Mouse (Mus musculus) midbrain, postnatal 0 days (tissue): ENCODE measurements around the gene 1700025G04Rik. TPM values are rescaled to one million over a fixed set of nuclear protein-coding genes. Genes with fewer than 3 reads are reported as not detected.

Experiments
- ATAC-seq: fragments of 200-750 bp; cut with Nextera tagmentation; 2 replicates; pipeline ENCODE4 v1.8.0; 2017; ENCODE audit warnings: moderate number of reproducible peaks, mild to moderate bottlenecking, moderate TSS enrichment, moderate library complexity; ENCODE audit not compliant: low FRiP score
- DNase-seq: peaks from one replicate; pipeline ENCODE4 v3.0.0-alpha.2; 2015; ENCODE audit warnings: low spot score
- H3K27ac ChIP-seq: fragments of 300-500 bp; sonication (generic); 2 replicates; pipeline ENCODE4 v1.5.1; 2014; ENCODE audit warnings: low read depth, mild to moderate bottlenecking, low read length, mixed read lengths
- H3K27me3 ChIP-seq: fragments of 300-500 bp; sonication (generic); 2 replicates; pipeline ENCODE4 v1.6.1; 2014; ENCODE audit warnings: low read length, control low read depth, mixed read lengths; ENCODE audit not compliant: insufficient read depth
- H3K36me3 ChIP-seq: fragments of 300-500 bp; sonication (generic); 2 replicates; pipeline ENCODE4 v1.6.1; 2014; ENCODE audit warnings: low read length, control low read depth, mixed read lengths; ENCODE audit not compliant: insufficient read depth
- H3K4me1 ChIP-seq: fragments of 300-500 bp; sonication (generic); 2 replicates; pipeline ENCODE4 v1.6.1; 2014; ENCODE audit warnings: mild to moderate bottlenecking, control low read depth, antibody characterized with exemption, low read length, mixed read lengths; ENCODE audit not compliant: insufficient read depth
- H3K4me2 ChIP-seq: fragments of 300-500 bp; sonication (generic); 2 replicates; pipeline ENCODE4 v1.6.1; 2014; ENCODE audit warnings: low read depth, mild to moderate bottlenecking, low read length, mixed read lengths; ENCODE audit not compliant: poor library complexity, severe bottlenecking
- H3K4me3 ChIP-seq: fragments of 300-500 bp; sonication (generic); 2 replicates; pipeline ENCODE4 v1.5.1; 2014; ENCODE audit warnings: low read depth, mild to moderate bottlenecking, low read length, moderate library complexity
- H3K9ac ChIP-seq: fragments of 300-500 bp; sonication (generic); replicated peaks from 2 replicates; pipeline ENCODE4 v1.6.1; 2014; ENCODE audit warnings: mild to moderate bottlenecking, low read length, moderate library complexity, mixed read lengths; ENCODE audit not compliant: poor library complexity, severe bottlenecking
- H3K9me3 ChIP-seq: fragments of 300-500 bp; sonication (generic); 2 replicates; pipeline ENCODE4 v1.6.1; 2016; ENCODE audit warnings: low read length, control low read depth
- CTCF ChIP-seq: IDR thresholded peaks from 2 replicates; pipeline ENCODE4 v1.5.1; 2016; ENCODE audit warnings: antibody characterized with exemption, mild to moderate bottlenecking
- WGBS: fragments of 180-500 bp; shearing (Covaris S2); extraction: QIAGEN DNeasy Blood & Tissue Kit; methylation state at CpG from one replicate; pipeline ENCODE4 v1.1.7; 2014; 5-methylcytosine and 5-hydroxymethylcytosine counted together
- polyA plus RNA-seq: library from polyadenylated mRNA; unstranded; fragments of >200 nt; fragmentation: Nextera tagmentation; extraction: Ambion mirVana; gene quantifications from 2 replicates; pipeline ENCODE4 v1.2.1, GENCODE M21; 2015
- total RNA-seq: library from RNA; depleted of rRNA; stranded (reverse); fragments of >200 nt; gene quantifications from 2 replicates; pipeline ENCODE4 v1.2.3, GENCODE M21; 2014

The 1700025G04Rik gene
- total and polyA plus RNA-seq, 2 experiments from 2014 or later: 22.6 to 24.0 TPM

DNA sequence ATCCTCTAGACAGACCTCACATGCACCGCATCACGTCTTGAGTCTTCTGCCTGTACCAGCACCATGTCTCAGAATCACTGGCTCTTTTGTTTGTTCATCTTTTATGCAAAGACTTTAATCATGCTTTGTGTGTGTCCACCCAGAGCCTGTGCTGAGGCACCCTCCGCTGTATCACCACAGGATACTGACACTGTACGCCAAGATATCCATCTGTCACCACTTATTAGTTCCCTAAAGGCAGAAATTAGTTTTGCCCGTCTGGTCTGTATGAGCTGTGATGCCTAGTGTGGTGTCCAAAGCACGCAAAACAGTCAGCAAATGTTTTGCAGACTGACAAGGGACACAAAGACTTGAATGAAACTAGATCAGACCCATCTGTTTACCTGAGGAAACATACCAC, 95.7 kb downstream of the 1700025G04Rik start:
- no peak for TF ChIP-seq CTCF
- WGBS: 52% methylated on average over 6 of the region's 6 CpGs
- ATAC-seq: no peak
- H3K4me1 ChIP-seq: peaks cover 4% of the 10 kb centered on the region; the same call in 1 of the 2 replicates
- H3K4me2 ChIP-seq: no peak overlapping the region
- H3K27me3 ChIP-seq: no peaks in the 10 kb centered on the region
- H3K27ac ChIP-seq: no peak overlapping the region
- peak; percentile 57 for DNase-seq
- no peaks in the 10 kb centered on the region for H3K36me3 ChIP-seq
- no peaks in the 10 kb centered on the region for H3K9me3 ChIP-seq
- H3K9ac ChIP-seq: no peak overlapping the region
- H3K4me3 ChIP-seq: no peak overlapping the region

DNA sequence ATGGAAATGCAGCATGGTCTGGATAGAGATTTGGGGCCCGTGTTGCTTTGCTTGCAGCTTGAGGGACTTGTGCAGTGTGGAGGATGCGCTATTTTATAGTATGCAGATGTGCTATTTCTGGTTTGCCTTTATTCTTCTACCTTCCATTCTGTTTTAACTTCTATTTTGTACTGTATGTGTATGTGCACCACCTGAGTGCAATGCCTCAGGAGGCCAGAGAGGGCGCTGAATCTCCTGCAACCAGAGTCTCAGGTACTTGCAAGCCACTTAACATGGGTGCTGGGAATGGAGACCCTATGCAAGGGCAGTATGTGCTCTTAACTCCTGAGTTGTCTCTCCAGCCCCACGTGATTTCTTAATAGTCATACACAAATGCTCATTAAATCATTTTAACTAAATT, 98.4 kb downstream of the 1700025G04Rik start:
- Histone ChIP-seq H3K9ac (no peak overlapping the region), H3K4me2 (no peak overlapping the region), H3K4me1 (peaks cover 4% of the 10 kb centered on the region; the same call in 1 of the 2 replicates), H3K27ac (no peak overlapping the region), H3K4me3 (no peak overlapping the region), H3K9me3 (no peaks in the 10 kb centered on the region), H3K27me3 (no peaks in the 10 kb centered on the region), H3K36me3 (no peaks in the 10 kb centered on the region)
- TF ChIP-seq CTCF: peak; percentile 34
- ATAC-seq: no peak
- 94% methylated on average over 4 of the region's 4 CpGs for WGBS
- no peak for DNase-seq

GRCm38 (mm10) chr1:151990615-151991014, 99.3 kb downstream of the 1700025G04Rik start:
- Histone ChIP-seq H3K36me3 (no peaks in the 10 kb centered on the region), H3K9ac (no peak overlapping the region), H3K4me3 (no peak overlapping the region), H3K4me2 (no peak overlapping the region), H3K27ac (no peak overlapping the region), H3K9me3 (no peaks in the 10 kb centered on the region), H3K27me3 (no peaks in the 10 kb centered on the region), H3K4me1 (peaks cover 4% of the 10 kb centered on the region; the same call in 1 of the 2 replicates)
- no peak for TF ChIP-seq CTCF
- no peak for ATAC-seq
- DNase-seq: no peak
- 92% methylated on average over 4 of the region's 4 CpGs for WGBS

DNA sequence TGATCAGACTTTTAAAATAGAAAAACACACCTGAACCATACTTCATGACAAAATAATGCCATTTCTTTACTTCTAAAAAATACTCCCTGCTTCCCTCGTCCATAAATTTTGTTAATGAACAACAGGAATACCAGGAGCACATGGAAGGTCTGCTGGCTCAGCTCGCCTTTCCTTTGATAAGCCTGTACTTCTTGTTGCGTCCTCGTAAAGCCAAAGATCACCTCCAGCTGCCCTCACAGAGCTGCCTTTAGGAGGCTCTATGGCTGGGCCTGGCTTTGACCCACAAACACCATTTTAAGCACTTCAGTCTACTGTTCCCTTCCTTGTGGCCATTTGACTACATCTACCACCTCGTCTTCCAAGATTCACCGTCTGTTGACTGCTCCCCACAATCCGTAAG, 101.2 kb downstream of the 1700025G04Rik start:
- Histone ChIP-seq H3K9ac (no peak overlapping the region), H3K4me1 (no peaks in the 10 kb centered on the region; the same call in 1 of the 2 replicates), H3K27ac (no peak overlapping the region), H3K36me3 (no peaks in the 10 kb centered on the region), H3K9me3 (no peaks in the 10 kb centered on the region), H3K4me3 (no peak overlapping the region), H3K27me3 (no peaks in the 10 kb centered on the region), H3K4me2 (no peak overlapping the region)
- WGBS: 84% methylated on average over 7 of the region's 7 CpGs
- ATAC-seq: no peak
- no peak for TF ChIP-seq CTCF
- no peak for DNase-seq

- Histone ChIP-seq H3K27ac (no peak overlapping the region), H3K4me3 (no peak overlapping the region)
- 89% methylated on average over 8 of the region's 8 CpGs for WGBS
These were observed 101.9 kb downstream of the 1700025G04Rik start for GRCm38 (mm10) chr1:151988066-151988465.

GRCm38 (mm10) chr1:151986024-151986778, 103.7 kb downstream of the 1700025G04Rik start:
- no peak overlapping the region for H3K4me2 ChIP-seq

More at GRCm38 (mm10) chr1:151988066-151988465, 101.9 kb downstream of the 1700025G04Rik start:
- Histone ChIP-seq H3K9me3 (no peaks in the 10 kb centered on the region), H3K4me1 (peaks cover 4% of the 10 kb centered on the region; the same call in 1 of the 2 replicates), H3K27me3 (no peaks in the 10 kb centered on the region), H3K36me3 (no peaks in the 10 kb centered on the region), H3K4me2 (no peak overlapping the region), H3K9ac (no peak overlapping the region)
- no peak for ATAC-seq
- no peak for DNase-seq
- no peak for TF ChIP-seq CTCF

More at GRCm38 (mm10) chr1:151986024-151986778, 103.7 kb downstream of the 1700025G04Rik start:
- Histone ChIP-seq H3K36me3 (no peaks in the 10 kb centered on the region), H3K4me3 (no peak overlapping the region), H3K9me3 (no peaks in the 10 kb centered on the region), H3K9ac (no peak overlapping the region), H3K27ac (no peak overlapping the region), H3K27me3 (no peaks in the 10 kb centered on the region), H3K4me1 (peaks cover 4% of the 10 kb centered on the region; the same call in 1 of the 2 replicates)
- no peak for ATAC-seq
- 75% methylated on average over 11 of the region's 11 CpGs for WGBS
- no peak for TF ChIP-seq CTCF
- peak; percentile 37 for DNase-seq
